Mouse (Mus musculus) megakaryocyte, embryonic 14.5 days (primary cell): ENCODE data around the gene Bscl2.

Source experiments
- FLI1 ChIP-seq: IDR thresholded peaks from 2 replicates; pipeline ENCODE4 v1.6.1; 2012; ENCODE audit warnings: low read length, inconsistent platforms, mixed read lengths
- GATA1 ChIP-seq: IDR thresholded peaks from 3 replicates; pipeline ENCODE4 v1.6.1; 2012; ENCODE audit warnings: mixed read lengths, low read length, inconsistent platforms, borderline replicate concordance

DNA sequence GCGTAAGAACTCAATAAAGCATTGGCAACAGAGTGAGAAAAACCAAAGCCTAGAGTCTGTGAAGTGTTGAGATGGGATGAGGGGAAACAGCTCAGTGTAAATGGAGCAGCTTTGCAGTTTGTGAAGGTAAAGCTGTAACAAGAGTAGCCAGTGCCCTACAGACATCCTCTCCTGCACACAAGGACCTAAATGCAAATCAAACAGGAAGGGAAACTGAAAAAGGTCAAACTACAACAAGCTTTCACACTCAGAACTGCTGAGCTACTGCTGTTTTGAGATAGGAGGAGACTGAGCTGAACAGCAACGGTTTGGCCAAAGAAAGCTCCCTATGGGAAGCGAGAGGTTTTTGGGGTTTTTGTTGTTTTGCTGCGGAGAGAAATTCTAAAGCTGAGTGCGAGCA, 30.5 kb upstream of the Bscl2 start:
- TF ChIP-seq GATA1 (no peak), FLI1 (no peak)
